Mouse (Mus musculus) layer of hippocampus, postnatal 10 days (tissue): ENCODE data around the gene Ivns1abp. TPM values are rescaled to one million over a fixed set of nuclear protein-coding genes. Genes with fewer than 3 reads are reported as not detected.
"Not testable (repeated sequence)": the region's sequence is repeated elsewhere in the genome, so short reads cannot be mapped to it uniquely, and the experiment has no call there.

Experiments
- DNase-seq, 2 experiments: peaks; one replicate each; pipeline ENCODE4 v3.0.0; 2021; ENCODE audit warnings: low spot score in 2 of 2
- total RNA-seq, 2 experiments: library from RNA; stranded (reverse); gene quantifications; 2 replicates each; pipeline ENCODE4 v1.2.3; 2021

Gene Ivns1abp
- total RNA-seq, 2 experiments from 2014 or later = 115 to 126 TPM

DNA sequence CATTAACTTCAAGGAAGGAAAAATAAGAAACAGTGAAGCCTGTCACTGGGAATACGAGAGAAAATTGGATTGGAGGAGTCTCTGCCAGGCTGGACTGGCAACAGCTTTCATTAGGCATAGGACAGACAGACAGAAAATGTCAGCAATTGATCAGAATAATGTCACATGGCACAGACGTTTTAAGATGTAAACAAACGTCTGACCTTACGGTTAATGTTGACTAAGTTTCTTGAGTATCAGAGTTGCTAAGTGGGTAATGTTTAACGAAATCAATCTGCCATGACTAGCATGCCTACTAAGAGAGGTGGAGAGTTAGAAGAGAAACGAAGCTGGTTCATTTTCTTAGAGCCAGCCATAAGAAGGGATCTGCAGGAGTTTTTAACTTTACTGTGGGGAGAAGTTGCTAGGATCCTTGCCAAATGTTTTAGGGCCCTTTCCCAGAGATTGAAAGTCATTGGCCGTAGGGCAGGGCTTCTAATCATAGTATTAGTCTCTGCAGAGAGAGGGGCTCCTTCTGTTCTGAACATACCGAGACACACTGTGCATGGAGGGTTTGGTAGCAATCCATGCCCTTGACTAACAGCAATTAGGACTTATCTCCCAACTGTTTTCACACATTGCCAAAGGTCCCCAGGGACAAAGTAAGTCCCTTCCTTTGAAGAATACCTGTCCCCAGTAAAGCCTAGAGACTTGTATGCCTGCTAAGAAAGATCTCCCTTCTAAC lies 2.8 kb upstream of the Ivns1abp start:
- no peak for DNase-seq

DNA sequence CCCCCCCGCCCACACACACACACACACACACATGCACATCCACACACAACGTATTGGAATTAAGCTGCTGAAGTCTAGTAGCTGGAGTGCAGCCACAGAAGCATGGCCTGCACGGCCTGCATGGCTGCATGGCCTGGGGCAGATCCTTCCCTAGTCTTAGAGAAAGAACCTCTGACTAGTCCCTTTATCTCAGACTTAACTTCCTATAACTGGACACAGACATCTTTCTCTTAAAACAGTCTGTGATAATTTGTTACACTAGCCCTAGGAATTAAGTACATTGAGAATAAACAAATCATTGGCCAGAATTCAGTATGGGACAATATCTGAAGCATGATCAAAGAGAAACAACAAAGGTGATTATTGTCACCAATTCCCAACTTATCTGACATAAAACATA lies 2.0 kb upstream of the Ivns1abp start:
- DNase-seq = no peak

DNA sequence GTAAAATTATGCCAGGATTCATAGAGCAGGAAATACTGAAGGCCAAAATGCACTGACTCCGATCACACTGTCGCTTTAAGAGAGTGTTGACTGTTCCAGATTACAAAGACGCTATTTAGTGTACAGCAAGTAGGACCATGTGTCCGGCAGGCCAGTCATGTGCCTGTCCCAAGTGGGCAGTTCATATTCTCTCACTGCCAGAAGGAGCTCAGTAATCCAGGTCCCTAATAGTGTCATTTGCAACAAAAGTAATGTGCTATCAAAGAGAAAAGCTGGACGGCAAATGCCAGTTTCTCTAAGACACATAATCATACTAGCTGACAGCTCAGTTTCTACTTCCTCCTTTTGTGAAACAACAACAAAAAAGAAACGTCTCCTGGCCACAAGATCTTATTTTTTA lies 1.3 kb upstream of the Ivns1abp start:
- no peak for DNase-seq

DNA sequence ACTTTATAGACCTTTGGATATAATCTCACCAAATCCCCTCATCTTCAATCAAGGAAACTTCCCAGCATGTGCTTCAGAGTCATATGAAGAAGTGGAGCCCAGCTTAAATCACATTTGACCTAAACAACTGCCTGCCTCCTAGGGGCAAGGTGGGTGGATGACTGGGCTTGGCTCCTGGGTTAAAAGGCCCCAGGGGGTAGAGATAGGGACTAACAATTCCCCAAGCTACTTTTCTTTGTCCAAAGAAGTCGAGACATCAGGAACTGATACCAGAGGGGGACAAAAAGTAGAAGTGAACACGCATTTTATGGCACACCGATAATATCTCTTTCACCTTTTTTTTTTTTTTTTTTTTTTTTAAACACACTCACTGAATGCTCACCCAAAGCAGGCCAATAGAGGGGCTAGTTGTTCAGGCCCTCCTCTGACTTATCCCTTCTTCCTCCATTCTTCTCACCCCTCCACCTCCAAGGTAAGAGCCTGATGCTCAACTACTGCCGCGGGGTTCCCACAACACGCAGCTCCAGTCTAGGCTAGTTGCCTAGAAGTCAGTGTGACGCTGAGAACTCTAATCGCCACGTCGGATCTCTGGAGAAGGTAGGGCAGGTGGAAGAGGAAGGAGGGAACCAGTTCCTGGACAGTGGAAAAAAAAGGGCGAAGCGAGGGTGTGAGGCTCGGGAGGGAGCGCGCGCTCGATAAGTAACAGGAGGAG lies 550 bp upstream of the Ivns1abp start:
- no peak for DNase-seq

DNA sequence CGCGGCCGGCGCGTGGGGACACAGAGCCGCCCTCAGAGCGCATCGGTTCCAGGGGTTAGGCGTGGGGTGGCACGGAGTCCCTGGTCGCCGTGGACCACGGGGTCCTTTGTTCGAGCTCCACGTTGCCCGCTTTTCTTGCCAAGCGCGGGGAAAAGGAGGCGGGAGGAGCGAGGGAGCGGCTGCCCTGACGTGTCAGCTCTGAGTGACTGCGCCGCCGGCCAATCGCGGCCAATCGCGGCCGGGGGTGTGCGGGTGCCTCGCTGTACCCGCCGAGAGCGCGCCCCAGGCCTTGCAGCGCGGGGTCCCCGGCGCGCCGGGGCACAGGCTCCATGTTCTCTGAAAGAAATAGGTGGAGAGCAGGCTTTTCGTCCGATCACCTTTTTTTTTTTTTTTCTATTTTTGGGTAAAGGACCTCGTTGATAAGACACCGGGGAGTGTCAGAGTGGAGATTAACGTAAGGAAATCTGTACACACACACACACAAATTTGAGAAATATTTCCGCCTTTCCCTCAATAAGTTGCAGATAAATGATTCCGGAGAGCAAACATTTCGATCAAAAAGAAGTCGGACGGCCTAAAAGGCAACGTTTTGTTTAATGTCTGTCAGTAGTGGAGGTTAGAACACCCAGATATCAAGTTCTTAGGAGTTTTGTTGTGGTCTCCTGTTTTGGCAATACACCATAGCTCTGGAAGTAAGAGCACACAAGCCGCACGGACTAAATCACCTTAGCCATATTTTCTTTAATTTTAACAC lies 1.0 kb downstream of the Ivns1abp start:
- DNase-seq = peak; percentile 98 to 99

DNA sequence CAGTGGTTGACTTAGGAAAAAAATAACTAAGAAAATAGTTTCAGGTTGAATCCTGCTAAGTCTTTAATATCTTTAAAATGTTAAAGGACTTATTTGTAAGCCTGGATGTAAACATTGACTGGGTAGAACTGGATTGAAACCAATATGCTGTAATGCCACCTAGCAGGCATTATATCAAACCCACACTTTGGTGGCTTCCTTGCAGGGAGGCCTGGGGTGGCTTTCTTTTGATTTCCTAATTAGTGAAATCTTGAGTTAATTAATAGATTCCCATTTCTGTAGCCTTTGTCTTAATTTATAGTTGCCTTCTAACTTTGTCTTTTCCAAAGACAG lies 1.6 kb downstream of the Ivns1abp start:
- DNase-seq = no peak

DNA sequence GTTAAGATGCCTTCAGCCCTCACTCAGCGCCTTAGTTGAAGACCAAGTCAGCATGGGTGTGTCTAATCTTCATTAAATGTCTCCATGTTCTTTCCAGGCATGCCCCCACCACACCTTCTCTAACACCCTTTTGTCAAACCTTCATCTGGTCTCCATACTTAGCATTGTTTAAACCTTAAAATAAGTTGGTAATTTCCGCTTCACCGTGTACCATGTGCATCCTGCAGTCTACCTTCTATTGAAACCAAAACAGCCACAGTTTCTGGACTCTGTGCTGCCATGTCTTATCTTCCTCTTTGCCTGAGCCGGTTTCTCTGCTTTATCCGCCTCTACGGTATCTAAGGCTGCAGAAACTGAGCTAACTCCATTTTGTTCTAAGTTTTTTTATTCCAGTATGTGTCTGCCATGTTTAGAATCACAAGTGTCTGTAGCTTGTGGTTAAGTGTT lies 2.4 kb downstream of the Ivns1abp start:
- no peak for DNase-seq

DNA sequence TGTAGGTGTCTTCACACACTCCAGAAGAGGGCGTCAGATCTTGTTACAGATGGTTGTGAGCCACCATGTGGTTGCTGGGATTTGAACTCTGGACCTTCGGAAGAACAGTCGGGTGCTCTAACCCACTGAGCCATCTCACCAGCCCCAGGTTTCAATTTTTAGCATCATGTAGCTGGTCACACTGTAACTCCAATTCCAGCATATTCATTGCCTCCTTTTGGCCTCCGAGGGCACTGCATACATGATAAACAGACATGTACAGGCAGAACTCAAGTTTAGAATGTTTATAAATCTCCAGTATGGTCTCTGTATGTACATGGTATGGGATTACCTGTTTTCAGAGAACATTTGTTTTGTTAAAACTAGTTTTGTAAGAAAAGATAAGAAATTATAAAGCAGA lies 4.0 kb downstream of the Ivns1abp start:
- not testable (repeated sequence) for DNase-seq

DNA sequence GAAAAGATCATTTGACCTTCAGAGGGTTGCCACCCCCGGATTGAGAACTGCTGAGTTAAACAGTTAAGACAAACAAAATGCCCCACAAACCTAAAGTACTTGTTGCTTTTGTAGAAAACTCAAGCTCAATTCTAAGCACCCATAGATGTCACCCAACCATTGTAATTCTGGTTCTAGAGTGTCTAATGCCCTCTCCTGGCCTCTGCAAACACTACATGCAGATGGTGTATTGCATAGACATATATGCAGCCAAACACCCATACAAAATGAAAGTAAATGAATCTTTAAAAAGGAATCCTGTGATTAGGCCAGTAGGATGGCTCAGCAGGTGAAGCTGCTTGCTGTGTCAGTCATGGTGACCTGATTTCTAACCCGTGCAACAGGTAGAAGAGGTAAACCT lies 8.6 kb downstream of the Ivns1abp start:
- peak in 1 of 2 experiments; percentile 26 for DNase-seq

DNA sequence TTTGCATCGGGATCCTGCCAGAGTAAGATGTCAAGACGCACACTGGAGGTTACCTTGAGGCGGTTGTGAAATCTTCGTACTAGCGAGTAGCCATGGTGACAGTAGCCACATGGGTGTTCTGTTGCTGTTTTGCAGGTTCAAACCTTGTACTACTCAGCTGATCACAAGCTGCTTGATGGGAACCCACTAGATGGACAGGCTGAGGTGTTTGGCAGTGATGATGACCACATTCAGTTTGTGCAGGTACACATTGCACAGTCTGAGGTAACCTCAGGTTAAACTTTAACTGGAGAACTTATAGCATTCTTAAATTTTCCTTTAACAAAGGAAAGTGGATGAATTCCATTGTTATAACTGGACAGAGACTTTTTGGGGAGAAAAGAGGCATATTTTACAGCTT lies 11.7 kb downstream of the Ivns1abp start:
- no peak for DNase-seq

DNA sequence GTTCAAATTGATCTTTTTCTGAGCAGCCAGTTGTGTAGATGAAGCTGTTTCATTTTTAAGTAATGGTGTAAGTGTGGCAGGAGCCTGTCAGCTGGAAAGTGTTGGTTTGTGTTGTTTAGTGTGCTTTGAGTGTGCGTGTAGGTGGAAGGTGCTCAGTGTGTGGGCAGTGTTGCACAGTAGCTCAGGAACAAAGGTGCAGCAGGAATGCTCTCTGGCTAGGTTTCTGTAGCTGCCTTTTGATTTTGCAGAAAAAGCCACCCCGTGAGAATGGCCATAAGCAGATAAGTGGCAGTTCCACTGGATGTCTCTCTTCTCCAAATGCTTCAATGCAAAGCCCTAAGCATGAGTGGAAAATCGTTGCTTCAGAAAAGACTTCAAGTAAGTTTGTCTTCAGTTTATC lies 15.1 kb downstream of the Ivns1abp start:
- DNase-seq = no peak

DNA sequence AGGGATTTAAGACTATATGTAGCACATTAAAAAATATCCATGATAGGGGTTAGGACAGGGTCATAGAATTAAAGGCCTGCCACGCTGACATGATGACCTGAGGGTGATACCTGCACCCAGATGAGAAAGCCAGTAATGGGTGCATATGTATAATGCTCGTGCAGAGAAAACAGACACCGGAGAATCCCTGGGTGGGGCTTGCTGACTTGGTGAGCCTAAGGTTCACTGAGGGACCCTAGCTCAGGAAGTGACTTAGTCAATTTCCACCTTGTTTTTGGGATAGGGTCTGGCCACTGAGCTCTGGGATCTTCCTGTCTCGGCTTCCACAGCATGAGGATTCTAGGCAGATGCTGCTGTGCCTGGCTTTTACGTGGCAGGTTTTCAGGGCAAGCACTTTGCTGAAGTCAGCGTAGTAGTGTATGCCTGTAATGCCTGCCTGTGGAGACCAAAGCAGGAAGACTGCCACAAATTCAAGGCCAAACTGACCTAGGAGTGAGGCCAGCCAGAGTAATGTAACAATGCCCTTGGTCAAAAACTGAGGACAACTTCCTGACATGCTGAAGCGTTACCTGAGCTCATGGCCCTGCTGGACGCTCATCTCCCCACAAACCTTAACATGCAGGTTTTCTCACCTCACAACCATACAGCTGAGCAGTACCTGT lies 22.8 kb downstream of the Ivns1abp start:
- DNase-seq = no peak

DNA sequence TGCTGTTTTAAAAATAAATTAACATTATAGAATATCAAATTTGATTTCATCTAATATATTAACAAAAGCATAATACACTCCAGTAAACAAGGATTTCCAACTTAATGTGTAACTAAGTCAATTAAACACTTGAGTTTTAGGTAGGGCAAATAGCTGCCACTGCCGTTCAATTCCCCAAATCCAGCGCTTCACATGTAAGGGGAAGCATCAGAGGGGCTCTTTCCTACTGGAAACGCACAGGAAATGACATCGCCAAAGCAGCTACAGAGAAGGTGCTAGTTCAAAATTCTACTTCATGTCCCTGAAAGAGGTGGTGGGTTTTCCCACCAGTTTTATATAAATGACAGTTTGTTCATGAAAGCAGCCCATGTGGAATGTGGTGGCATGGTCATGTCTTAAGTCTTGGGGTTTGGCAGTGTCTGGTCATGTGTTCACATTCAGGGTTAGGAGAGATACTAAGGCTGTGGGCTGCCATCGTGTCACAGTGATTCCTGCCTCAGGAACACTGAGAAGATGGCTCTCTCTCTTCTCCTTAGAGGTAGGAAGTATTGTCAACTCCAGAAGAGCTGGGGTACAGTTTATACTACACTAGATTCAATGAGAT lies 23.5 kb downstream of the Ivns1abp start:
- DNase-seq = no peak

DNA sequence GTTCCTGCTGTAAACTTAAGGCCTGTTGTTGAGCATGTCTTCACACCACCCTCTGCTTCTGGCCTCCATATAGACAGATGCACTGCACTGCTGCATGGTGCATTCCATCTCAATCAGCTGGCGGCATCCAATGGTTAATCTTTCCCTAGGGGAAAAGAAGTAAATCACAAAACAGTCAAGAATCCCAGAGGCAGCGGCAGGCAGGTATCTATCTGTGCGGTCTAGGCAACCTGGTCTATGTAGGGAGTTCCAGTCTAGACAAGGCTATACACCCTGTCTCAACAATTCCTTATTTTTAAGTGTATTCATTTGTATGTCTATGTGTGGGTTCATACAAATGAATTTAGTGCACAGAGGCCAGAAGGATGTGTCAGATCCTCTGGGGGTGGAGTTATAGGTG lies 24.2 kb downstream of the Ivns1abp start:
- no peak for DNase-seq

DNA sequence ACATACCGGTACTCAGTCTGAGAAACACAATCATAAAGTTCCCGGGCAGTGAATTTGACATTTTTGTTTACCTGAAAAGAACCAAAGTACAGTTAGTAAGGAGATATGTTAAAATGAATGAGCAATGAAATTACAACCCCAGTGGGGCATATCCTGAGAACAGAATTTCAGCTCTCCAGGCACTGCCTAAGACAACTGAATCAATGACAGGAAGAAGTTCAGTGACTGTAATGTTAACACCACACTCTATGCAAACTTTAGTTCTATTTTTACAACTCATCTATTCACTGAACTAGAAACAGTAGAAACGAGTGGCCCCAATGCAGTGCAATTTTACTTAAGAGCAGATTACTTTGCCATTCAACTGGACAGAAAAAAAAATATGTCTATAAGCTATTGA lies 26.3 kb downstream of the Ivns1abp start:
- no peak for DNase-seq

DNA sequence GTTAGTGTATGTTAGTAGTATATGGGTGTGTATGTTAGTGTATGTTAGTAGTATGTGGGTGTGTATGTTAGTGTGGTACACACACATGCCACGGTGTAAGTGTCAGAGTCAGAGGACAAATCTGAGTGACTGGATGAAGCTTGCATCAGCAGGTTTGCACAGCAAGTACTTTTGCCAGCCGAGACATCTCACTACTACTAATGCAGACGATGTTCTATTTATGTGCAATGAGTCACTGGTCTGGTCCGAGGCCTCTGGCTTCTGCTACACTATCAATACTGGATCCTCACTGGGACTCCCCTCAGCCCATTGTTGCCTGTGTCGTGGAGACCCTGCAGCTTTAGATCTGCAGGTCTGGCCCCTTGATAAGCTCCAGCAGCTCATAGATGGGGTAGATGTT lies 27.3 kb downstream of the Ivns1abp start:
- DNase-seq = no peak

DNA sequence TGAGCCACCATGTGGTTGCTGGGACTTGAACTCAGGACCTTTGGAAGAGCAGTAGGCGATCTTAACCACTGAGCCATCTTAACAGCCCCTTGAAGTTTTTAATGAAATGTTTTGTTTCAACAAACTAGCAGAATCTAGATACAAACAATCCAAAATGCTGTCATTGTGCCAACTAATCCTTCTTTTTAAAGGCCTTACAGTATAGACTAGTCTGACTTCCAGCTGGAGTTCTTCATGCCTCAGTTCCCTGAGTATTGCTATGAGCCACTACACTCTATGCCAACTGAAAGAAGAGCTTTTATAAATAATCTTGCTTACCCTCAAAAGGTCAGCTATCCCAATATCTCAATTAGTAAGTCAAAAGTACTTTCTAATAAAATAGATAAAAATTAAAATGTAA lies 28.5 kb downstream of the Ivns1abp start:
- DNase-seq = no peak

DNA sequence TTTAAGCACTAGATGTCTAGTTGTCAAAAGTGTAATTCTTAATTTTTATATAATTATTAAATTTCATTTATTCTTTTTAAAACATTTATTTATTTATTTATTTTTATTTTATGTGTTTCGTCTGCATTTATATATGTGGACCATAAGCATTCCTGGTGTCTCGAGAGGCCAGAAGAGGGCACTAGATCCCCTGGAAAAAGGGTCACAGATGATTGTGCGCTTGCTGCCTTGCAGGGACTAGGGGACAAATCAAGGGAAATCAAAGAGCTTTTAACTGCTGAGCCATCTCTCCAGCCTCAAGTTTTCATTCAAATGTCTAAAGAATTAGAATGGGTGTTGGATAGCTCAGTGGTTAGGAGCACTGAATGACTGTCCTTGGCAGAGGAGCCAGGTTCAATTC lies 33.1 kb downstream of the Ivns1abp start:
- no peak for DNase-seq

DNA sequence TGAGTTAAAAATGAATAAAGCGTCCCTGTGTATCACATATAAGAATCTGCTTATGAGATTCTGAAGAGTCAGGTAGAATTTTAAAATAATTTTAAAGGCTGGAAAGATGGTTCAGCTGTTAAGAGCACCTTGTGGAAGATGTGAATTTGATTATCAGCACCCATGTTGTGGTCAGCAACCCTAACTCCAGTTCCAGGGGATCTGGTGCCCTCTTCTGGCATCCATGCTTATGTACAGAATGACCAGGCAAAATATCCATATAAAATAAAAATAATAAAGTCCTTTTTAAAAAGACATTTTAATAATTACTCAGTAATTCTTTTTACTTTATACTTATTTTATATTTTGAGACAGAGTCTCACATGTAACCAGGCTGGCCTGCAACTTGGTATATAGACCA lies 45.8 kb downstream of the Ivns1abp start:
- no peak for DNase-seq

DNA sequence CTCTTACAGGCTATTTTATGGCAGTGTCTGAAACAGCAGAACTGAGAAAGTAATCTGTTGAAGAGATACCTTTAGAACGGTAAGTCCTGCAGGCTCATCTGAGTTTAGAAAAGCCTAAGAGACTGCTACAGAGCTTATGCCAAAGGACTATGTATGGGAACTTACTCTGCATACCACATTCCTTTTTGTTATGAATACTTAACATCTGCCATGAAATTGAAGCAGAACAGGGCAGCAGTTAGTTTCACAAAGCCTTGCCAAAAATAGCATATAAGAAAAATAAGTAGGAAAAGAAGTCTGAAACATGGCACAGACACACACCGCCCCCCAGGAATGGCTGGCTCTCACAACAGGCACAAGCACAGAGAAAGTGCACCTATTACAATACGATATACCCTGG lies 65.5 kb downstream of the Ivns1abp start:
- no peak for DNase-seq
